Mouse (Mus musculus) cerebellum, adult 2 months (tissue): ENCODE measurements at regions not wholly inside any gene's neighbourhood (a gene's known extent, or its start where the extent isn't known, plus 50 kb on each side); places are given as distances from the start of the nearest gene placed in this dataset.

Experiments used
- DNase-seq, 2 experiments: peaks; one replicate each; pipeline ENCODE4 v3.0.0; 2021
- H3K27ac ChIP-seq: fragments of 200-500 bp; 2 replicates; pipeline ENCODE4 v1.5.1; 2012; ENCODE audit warnings: low read length, control low read depth, inconsistent platforms; ENCODE audit not compliant: insufficient read depth
- H3K27me3 ChIP-seq: fragments of 200-500 bp; 2 replicates; pipeline ENCODE4 v1.6.1; 2012; ENCODE audit warnings: inconsistent platforms, mild to moderate bottlenecking, low read length, moderate library complexity; ENCODE audit not compliant: control insufficient read depth, insufficient read depth
- H3K4me1 ChIP-seq: fragments of 200-500 bp; 2 replicates; pipeline ENCODE4 v1.6.1; 2011; ENCODE audit warnings: low read length; ENCODE audit not compliant: control insufficient read depth, insufficient read depth
- H3K4me3 ChIP-seq: fragments of 200-500 bp; replicated peaks from 2 replicates; pipeline ENCODE3; 2011; ENCODE audit warnings: mild to moderate bottlenecking, low read depth, low read length, control low read depth; ENCODE audit not compliant: insufficient read depth
- CTCF ChIP-seq: fragments of 200-500 bp; IDR thresholded peaks from 2 replicates; pipeline ENCODE4 v1.5.1; 2011; ENCODE audit warnings: low read depth, mild to moderate bottlenecking, control low read depth, low read length, moderate library complexity, borderline replicate concordance; ENCODE audit not compliant: insufficient read depth
- POLR2A ChIP-seq: fragments of 200-500 bp; IDR thresholded peaks from 2 replicates; pipeline ENCODE4 v1.6.1; 2011; ENCODE audit warnings: low read length, control low read depth, borderline replicate concordance; ENCODE audit not compliant: insufficient read depth
- WGBS: fragments of 180-500 bp; shearing (Covaris S2); methylation state at CpG from one replicate; pipeline ENCODE4 v1.1.7; 2018; 5-methylcytosine and 5-hydroxymethylcytosine counted together

DNA sequence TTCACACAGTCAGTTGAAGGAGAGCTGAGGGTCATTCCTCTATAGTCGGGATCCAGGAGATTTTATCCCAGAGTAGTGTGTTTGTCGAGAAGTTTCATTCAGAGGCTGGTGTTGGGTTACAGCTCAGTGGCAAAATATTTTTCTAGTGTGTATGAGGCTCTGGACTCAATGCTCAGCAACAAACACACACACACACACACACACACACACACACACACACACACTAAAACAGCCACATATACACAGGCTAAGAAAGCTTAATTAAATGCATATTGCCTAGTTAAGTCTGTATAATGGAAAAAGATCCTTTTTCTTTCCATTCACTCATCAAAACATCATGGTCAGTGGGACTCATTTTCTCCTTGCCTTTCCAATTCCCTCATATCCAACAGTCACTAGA is 110.4 kb upstream of the Arhgef26 start:
- H3K4me3 ChIP-seq = no peak overlapping the region
- no peaks in the 10 kb centered on the region for H3K27me3 ChIP-seq
- TF ChIP-seq CTCF (no peak), POLR2A (no peak)
- DNase-seq = no peak
- H3K4me1 ChIP-seq = no peaks in the 10 kb centered on the region
- no peak overlapping the region for H3K27ac ChIP-seq
- 73% methylated on average over 2 of the region's 2 CpGs for WGBS

DNA sequence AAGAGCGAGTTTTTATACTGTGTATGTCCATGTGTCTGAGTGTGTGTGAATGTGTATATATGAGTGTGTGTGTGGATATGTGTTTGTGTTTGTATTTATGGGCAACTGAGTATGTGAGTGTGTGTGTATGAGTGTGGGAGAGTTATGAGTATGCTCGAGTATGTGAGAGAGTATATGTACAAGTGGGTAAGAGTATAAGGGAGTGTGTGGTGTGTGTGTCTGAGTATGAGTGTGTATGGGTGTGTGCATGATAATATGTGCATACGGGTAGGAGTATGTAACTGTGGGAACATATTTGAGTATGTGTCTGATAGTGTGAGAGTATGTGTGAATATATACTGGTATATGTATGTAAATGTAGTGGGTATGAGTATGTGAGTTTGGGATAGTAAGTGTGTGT is 110.0 kb upstream of the Arhgef26 start:
- no peak for DNase-seq
- no peaks in the 10 kb centered on the region for H3K4me1 ChIP-seq
- no peak overlapping the region for H3K4me3 ChIP-seq
- 77% methylated on average over 3 of the region's 3 CpGs for WGBS
- H3K27ac ChIP-seq = no peak overlapping the region
- TF ChIP-seq CTCF (no peak), POLR2A (no peak)
- H3K27me3 ChIP-seq = no peaks in the 10 kb centered on the region

DNA sequence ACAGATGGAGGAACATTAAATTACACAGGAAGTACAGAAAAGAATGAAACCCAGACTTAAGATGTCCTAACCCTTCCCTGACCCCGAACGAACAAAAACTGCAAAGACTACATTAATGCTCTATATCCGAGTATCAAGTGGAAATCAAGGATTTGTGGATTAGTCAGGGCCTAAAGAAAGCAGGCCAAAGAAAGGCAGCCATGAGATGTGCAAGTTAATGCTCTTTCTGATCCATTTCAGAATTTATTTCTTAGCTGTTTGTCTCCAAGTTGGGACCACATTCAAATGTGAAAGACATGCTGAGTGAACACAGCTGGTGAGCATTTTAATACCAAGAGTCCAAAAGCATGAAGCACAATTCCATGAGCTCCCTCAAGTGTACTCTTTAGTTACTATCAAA is 97.1 kb upstream of the Arhgef26 start:
- no peak overlapping the region for H3K27ac ChIP-seq
- no peak overlapping the region for H3K4me3 ChIP-seq
- 78% methylated on average over 3 of the region's 3 CpGs for WGBS
- TF ChIP-seq CTCF (no peak), POLR2A (no peak)
- DNase-seq = no peak
- no peaks in the 10 kb centered on the region for H3K27me3 ChIP-seq
- H3K4me1 ChIP-seq = no peaks in the 10 kb centered on the region

DNA sequence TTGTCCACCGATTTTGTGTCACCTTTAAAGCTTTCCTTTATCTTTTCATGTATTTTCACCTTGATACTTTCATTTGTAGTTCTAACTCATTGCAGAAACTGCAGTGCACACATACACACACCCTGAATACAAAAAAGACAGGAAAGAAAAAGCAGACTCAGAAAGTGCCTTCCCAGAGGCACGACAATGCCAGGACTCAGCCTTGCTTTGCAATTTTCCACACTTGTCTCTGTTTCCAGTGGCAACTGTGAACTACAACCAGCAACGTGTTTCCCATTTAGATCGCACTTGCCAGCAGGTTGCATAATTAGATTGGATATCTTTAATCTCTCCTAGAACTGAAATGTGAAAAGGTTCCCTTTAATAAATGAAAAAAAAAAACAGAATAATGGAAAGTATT is 66.4 kb upstream of the Arhgef26 start:
- H3K4me3 ChIP-seq = no peak overlapping the region

DNA sequence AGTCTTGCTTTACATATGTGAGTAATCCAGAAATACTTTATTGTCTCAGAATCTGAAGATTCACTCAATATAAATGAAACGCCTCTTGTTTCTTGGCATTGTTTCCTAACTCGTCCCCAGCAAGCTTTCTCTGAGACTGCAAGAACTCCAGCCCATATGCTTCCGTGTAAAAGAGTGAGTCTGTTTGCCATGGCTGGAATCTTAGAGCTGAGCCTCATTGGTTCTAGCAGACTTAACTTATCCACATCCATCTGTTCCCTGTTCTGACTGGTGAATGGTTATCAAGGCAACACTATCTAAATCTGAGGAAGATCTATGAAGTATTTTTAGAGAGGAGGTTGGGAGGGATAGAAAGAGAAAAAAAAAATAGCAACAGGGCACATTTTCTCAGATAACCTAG is 59.9 kb upstream of the Arhgef26 start:
- no peak overlapping the region for H3K27ac ChIP-seq
- no peaks in the 10 kb centered on the region for H3K27me3 ChIP-seq
- no peak overlapping the region for H3K4me3 ChIP-seq
- no peak for DNase-seq
- TF ChIP-seq CTCF (no peak), POLR2A (no peak)
- H3K4me1 ChIP-seq = no peaks in the 10 kb centered on the region
- WGBS = 26% methylated on average over 3 of the region's 3 CpGs

More for the DNA sequence above, 66.4 kb upstream of the Arhgef26 start:
- 34% methylated on average over 4 of the region's 4 CpGs for WGBS
- DNase-seq = peak in 1 of 2 experiments; percentile 24
- Histone ChIP-seq H3K4me1 (no peaks in the 10 kb centered on the region), H3K27ac (no peak overlapping the region), H3K27me3 (no peaks in the 10 kb centered on the region)
- TF ChIP-seq CTCF (no peak), POLR2A (no peak)

DNA sequence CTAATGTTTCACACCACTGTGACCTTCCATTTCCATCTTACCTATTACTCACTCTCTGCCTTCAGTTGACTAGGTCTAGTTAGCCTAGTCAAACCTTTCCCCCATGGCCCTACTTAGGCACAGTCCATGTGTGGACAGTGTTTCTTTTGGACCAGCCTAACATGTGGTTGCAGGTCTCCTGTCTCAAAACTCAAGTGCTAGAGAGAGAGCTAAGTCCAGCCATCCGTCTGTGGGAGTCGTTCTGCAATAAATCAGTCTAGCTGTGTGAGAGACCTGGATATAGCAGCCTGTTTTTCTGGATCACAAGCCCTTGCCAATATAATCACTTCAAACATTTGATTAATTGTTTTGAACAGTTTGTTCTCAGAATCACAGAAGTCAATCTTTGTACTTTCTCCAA is 57.2 kb upstream of the Arhgef26 start:
- no peak overlapping the region for H3K27ac ChIP-seq
- H3K4me1 ChIP-seq = no peaks in the 10 kb centered on the region
- TF ChIP-seq CTCF = no peak
- no peak for TF ChIP-seq POLR2A
- 88% methylated on average over 2 of the region's 2 CpGs for WGBS
- H3K27me3 ChIP-seq = no peaks in the 10 kb centered on the region
- no peak overlapping the region for H3K4me3 ChIP-seq
- no peak for DNase-seq
